Mouse (Mus musculus) spleen, adult 18-20 months (tissue): ENCODE measurements around the gene Sprn.

Source experiments
- DNase-seq, 2 experiments: peaks; one replicate each; pipeline ENCODE4 v3.0.0; 2022; ENCODE audit warnings: mixed read lengths in 2 of 2

Sprn gene

GRCm38 (mm10) chr7:140154218-140154927 is at the start of gene Sprn:
Gene Sprn (minus strand): TSS chr7:140154877.
- no peak for DNase-seq

- DNase-seq: no peak
Observed at GRCm38 (mm10) chr7:140201090-140201489, 46.4 kb upstream of the Sprn start.

GRCm38 (mm10) chr7:140196002-140196401 is 41.3 kb upstream of the Sprn start:
- DNase-seq: no peak

- DNase-seq: no peak
Observed at GRCm38 (mm10) chr7:140194031-140194430, 39.4 kb upstream of the Sprn start.

- DNase-seq: no peak
Observed at GRCm38 (mm10) chr7:140192851-140193250, 38.2 kb upstream of the Sprn start.

- DNase-seq: no peak
Observed at GRCm38 (mm10) chr7:140192445-140192844, 37.8 kb upstream of the Sprn start.

DNA sequence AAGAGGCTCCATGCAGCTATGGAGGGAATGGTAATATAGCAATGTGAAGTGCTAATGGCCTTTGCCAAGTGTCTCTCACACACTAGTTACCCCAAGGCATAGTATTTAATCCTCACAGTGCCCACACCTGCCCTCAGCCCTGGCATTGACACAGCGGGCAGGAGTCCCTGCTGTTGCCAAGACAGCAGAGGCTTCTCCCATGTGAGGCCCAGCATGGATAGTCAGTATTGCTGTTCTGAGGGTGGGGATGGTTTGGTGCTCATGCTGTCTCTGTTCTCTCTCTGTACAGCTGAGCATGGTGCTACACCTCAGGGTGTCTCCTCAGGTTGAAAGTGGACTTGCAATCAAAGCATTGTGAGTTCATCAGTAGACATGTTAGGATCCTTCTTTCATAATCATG is 35.8 kb upstream of the Sprn start:
- no peak for DNase-seq

DNA sequence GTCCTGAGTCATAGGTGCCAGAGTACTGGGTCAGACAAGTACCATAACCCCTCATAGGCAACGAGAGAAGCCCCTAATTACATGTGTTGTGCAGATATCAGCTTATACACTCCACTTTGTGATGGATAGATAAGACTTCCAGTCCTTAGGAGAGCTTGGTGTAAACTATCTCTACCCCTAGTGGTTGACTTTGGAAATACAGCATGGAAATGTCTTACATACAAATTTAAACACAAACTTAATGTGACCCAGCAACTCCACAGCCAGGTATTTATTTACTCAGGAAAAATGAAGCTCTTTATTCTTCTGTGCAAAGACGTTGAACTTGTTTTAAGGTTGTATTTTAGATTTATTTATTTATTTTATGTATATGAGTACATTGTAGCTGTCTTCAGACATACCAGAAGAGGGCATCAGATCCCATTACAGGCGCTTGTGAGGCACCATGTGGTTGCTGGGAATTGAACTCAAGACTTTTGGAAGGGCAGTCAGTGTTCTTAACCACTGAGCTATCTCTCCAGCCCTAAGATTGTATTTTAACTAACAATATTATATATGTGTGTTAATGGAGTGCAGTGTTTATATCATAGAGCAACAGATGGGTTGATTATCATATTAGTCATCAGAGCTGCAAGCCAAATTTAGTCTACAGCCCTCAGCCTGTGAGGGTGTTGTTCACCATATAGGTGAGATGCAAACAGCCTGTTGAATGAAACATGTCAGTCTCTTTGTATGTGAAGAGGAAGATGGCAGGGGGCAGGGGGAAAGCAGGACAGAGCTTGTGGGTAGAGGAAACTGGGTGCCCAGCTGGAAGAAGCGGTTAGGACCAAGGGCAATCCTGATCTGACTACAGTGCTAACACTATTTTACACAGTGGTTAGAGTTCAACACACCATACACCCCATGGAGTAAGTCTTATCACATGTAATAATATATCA is 34.0 kb upstream of the Sprn start:
- no peak for DNase-seq

DNA sequence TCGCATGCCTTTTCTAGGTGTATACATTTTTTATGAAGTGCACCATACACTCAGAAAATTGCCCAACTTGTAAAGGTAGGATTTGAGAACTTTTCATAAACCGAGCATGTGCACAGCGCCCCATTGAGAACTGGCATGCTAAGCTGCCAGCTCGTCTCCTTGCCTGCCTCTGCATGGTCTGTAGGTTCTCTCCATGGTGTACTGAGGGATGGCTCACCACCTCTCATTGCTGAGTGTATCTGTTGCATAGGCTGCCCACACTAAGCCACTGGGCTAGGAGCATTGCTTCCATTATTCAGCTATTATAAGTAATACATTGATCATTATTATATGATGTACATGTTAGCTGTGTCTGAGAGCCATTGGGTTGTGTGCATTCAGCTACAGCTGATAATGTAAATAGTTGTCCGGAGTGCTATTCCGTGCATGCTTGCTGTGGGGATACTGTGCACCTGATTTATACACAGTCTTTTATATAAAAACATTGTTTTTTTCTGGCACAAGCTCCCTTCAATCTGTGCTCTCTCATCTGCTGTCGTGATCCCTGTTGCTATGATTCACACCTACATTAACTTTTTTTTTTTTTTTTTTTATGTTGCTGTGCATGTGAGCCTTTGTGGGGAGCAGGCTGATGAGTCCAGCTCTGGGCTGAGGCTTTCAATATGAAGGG is 33.2 kb upstream of the Sprn start:
- DNase-seq: no peak

GRCm38 (mm10) chr7:140186646-140187620 is 32.3 kb upstream of the Sprn start:
- DNase-seq: no peak

GRCm38 (mm10) chr7:140184206-140184605 is 29.5 kb upstream of the Sprn start:
- no peak for DNase-seq

GRCm38 (mm10) chr7:140180692-140181091 is 26.0 kb upstream of the Sprn start:
- no peak for DNase-seq

- no peak for DNase-seq
Observed at GRCm38 (mm10) chr7:140179176-140179575, 24.5 kb upstream of the Sprn start.

GRCm38 (mm10) chr7:140172936-140173335 is 18.3 kb upstream of the Sprn start, which contains the start of gene Olfr523:
Gene Olfr523 (plus strand): TSS chr7:140173217.
- no peak for DNase-seq

DNA sequence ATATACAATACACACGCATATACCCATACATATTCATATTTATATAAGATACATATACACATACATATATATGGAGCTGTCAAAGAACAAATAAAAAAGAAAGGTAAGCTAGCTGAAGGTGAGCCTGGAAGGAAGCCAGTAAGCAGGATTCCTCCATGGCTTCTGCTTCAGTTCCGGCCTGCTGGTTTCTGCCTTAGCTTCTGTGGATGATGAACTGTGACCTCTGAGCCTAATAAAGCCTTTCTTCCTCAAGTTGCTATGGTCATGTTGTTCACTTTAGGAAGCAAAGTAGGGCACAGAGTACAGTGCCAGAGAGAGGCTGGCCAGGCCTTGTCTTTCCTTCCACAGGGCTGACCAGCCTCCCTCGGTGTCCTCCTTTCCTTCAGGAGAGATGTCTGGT is 16.2 kb upstream of the Sprn start:
- no peak for DNase-seq

DNA sequence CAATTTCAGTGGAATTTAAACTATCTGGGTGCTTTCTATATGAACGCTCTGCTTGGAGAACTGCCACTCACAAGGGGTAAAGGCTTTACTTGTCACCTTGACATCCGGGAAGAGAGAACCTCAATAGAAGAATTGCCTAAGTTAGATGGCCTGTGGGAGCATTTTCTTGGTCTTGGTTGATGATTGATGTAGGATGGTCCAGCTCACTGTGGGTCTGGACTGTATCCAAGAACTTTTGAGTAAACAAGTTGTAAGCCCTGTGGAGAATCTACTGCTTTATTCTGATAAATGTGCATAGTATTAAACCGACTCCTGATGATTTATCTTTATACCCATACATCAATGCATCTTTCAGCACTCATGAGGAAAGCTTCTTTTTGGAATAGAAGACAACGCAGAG is 14.7 kb upstream of the Sprn start:
- no peak for DNase-seq

GRCm38 (mm10) chr7:140167950-140168349 is 13.3 kb upstream of the Sprn start:
- no peak for DNase-seq

DNA sequence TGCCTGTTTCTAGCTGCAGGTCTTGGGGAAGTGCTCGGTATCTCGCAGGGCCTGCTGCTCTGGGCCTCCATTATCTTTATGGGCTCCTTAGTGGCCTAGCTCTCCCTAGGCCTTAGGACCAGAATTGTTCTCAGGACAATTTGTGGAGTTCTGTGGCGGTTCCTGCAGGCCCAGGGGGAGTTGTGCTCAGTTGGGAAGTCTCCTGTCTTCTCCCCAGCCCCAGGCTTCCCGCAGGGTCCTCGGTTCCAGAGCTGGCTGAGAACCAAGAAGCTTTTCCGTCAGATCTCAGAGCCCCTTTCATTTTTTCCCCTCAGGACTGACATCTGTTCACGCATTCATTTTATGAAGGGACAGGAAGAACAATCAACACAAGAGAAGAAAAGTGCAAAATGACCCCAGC is 10.0 kb upstream of the Sprn start, which contains the start of gene Olfr522:
Olfr522 (minus strand) TSS at position 101 of the 400 bp plus-strand sequence.
- DNase-seq: no peak

DNA sequence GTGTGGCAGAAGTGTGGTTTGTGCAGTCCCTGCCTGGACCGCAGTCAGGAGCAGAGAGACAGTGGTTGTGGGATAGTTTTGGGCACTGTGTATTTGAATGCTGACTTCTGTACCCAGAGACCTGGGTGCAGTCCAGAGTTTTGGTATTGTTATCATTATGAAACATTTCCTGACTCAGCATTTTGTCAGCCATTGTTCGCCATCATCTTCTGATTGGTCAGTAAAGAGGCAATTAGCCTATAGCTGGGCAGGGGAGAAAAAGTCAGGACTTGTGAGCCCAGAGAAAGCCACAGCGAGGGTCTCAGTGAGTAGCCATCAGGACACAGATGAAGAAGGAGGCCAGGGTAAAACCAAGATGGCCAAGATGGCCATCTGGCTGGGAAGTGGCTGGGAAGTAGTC is 5.7 kb upstream of the Sprn start:
- DNase-seq: no peak

DNA sequence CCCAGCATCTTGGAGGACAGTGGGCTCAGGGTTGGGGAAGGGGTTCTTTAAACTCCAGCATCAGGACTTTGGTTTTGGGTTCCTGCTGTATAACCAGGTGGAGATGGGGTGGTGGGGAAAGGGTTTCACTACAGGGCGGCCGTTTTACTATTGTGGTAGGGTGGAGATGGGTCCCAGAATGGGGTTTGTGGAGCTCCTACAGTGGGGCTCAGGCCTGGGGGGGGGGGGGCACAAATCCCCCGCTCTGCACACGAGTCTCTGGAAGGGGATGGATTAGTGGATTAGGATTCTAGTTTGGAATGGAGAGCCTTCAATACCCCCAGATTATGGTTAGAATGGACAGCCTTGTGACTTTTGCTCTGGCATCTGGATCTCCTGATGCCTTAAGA is 854 bp downstream of the Sprn start:
- DNase-seq: no peak

DNA sequence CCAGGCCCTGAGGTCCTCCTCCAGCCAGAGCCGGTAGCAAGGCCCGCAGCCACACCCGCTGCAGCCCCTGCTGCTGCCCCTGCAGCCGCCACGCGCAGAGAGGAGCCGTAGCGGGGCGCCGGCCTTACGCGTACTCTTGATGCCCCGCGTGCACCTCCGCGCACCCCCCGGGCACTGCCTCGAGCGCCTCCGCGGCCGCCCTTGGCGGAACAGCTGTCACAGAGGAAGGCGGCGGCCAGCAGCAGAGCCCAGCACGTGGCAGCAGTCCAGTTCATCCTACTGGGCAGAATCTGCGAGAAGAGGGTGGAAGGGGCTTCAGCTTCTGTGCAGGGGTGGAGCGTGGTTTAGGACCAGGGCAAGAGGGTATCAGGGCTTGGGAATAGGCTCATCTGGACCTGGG is 1.3 kb downstream of the Sprn start:
- DNase-seq: no peak

DNA sequence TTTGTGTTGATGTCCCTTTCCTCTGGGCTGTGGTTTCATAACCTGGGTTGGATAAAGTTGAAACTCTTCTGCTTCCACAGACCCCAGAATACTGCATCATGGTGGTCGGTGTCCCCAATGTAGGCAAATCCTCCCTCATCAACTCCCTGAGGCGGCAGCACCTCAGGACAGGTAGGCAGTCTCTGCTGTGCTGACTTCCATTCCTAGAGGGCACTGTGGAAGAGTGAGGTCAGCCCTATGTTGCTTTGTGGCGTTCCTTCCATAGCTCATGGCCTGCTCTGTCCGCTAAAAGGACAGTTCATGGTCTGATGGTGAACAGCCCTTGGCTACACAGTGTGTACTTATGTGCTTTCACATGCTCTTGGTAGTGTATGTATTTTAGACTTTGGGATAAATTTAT is 10.1 kb downstream of the Sprn start:
- DNase-seq: no peak
